7 mouse cellular contexts compared by ENCODE assay signal in genomic region chr1:161036411-161036841, GRCm38 (mm10). TPM values are rescaled to one million over a fixed set of nuclear protein-coding genes. Genes with fewer than 3 reads are reported as not detected.
DNase-seq lines count a peak whose midpoint lies in the region; ATAC-seq and TF ChIP-seq lines count a peak whose summit lies in the region.

No protein-coding gene starts in this region.

- H3K9ac ChIP-seq in lung, embryonic 14.5 days: peak overlapping the region; percentile 97
- H3K9ac ChIP-seq in forebrain, embryonic 14.5 days (ENCODE audit: low read length): peak overlapping the region; percentile 85
- peak overlapping the region; percentile 82 for H3K9ac ChIP-seq in stomach, embryonic 16.5 days (ENCODE audit: low read length)

- H3K27ac ChIP-seq in lung, embryonic 14.5 days (ENCODE audit: low read depth): peak overlapping the region; percentile 97
- peak overlapping the region; percentile 86 for H3K27ac ChIP-seq in bone marrow macrophage, adult 2 months (ENCODE audit: insufficient read depth, low read depth, low read length)
- H3K27ac ChIP-seq in forebrain, embryonic 14.5 days (ENCODE audit: low read depth, low read length): peak overlapping the region; percentile 89
- H3K27ac ChIP-seq in stomach, embryonic 16.5 days (ENCODE audit: low read length): peak overlapping the region; percentile 91

- H3K4me1 ChIP-seq in lung, embryonic 14.5 days (ENCODE audit: insufficient read depth): no peaks in the 10 kb centered on the region
- peaks cover 3% of the 10 kb centered on the region; the same call in 1 of the 2 replicates for H3K4me1 ChIP-seq in bone marrow macrophage, adult 2 months (ENCODE audit: control insufficient read depth, insufficient read depth, low read length)
- H3K4me1 ChIP-seq in forebrain, embryonic 14.5 days (ENCODE audit: control insufficient read depth, insufficient read depth, low read length): peaks cover 18% of the 10 kb centered on the region
- peaks cover 9% of the 10 kb centered on the region for H3K4me1 ChIP-seq in stomach, embryonic 16.5 days (ENCODE audit: control insufficient read depth, insufficient read depth, low read length)

- no peak for TF ChIP-seq CTCF in lung, embryonic 14.5 days (IDR thresholded peaks at IDR 0.05; ENCODE audit: low read depth)
- TF ChIP-seq CTCF in bone marrow macrophage, adult 2 months (IDR thresholded peaks at IDR 0.05; ENCODE audit: low read depth, low read length): no peak

- peak overlapping the region; percentile 81 for H3K4me3 ChIP-seq in lung, embryonic 14.5 days (ENCODE audit: low read depth, low read length)
- peak overlapping the region; percentile 89 for H3K4me3 ChIP-seq in bone marrow macrophage, adult 2 months (ENCODE audit: insufficient read depth, low read length)
- H3K4me3 ChIP-seq in forebrain, embryonic 14.5 days (ENCODE audit: low read depth, low read length): peak overlapping the region; percentile 62
- H3K4me3 ChIP-seq in stomach, embryonic 16.5 days (replicated peaks; ENCODE audit: low read length): peak overlapping the region; percentile 62

- no peak for TF ChIP-seq POLR2A in bone marrow macrophage, adult 2 months (IDR thresholded peaks at IDR 0.05; ENCODE audit: borderline replicate concordance, low read depth, low read length)

- H3K27me3 ChIP-seq in lung, embryonic 14.5 days (ENCODE audit: insufficient read depth, low read length): no peaks in the 10 kb centered on the region
- H3K27me3 ChIP-seq in forebrain, embryonic 14.5 days (replicated peaks; ENCODE audit: control insufficient read depth, insufficient read depth, low read length): no peaks in the 10 kb centered on the region
- H3K27me3 ChIP-seq in stomach, embryonic 16.5 days (ENCODE audit: control insufficient read depth, insufficient read depth, low read length): no peaks in the 10 kb centered on the region

- no peaks in the 10 kb centered on the region for H3K9me3 ChIP-seq in lung, embryonic 14.5 days (ENCODE audit: low read depth, low read length)
- H3K9me3 ChIP-seq in forebrain, embryonic 14.5 days (replicated peaks; ENCODE audit: control insufficient read depth, low read length): no peaks in the 10 kb centered on the region
- H3K9me3 ChIP-seq in stomach, embryonic 16.5 days (replicated peaks; ENCODE audit: control insufficient read depth, low read length): no peaks in the 10 kb centered on the region

- H3K36me3 ChIP-seq in lung, embryonic 14.5 days (ENCODE audit: insufficient read depth): peaks cover 60% of the 10 kb centered on the region
- H3K36me3 ChIP-seq in forebrain, embryonic 14.5 days (ENCODE audit: control insufficient read depth, insufficient read depth, low read length): peaks cover 65% of the 10 kb centered on the region
- H3K36me3 ChIP-seq in stomach, embryonic 16.5 days (ENCODE audit: control insufficient read depth, insufficient read depth, low read length): peaks cover 31% of the 10 kb centered on the region

- DNase-seq in lung, embryonic 14.5 days: peak; percentile 51
- no peak for DNase-seq in lung, postnatal 25 days (ENCODE audit: low spot score)
- peak; percentile 47 for DNase-seq in forebrain, embryonic 14.5 days (ENCODE audit: low spot score)
- DNase-seq in liver: peak; percentile 35

- ATAC-seq in lung, embryonic 14.5 days (ENCODE audit: insufficient read depth): no peak
- no peak for ATAC-seq in forebrain, embryonic 14.5 days
- no peak for ATAC-seq in stomach, embryonic 16.5 days (ENCODE audit: insufficient read depth, low FRiP score)
- no peak for ATAC-seq in megakaryocyte progenitor cell, adult 5-6 weeks (replicated peaks; ENCODE audit: poor library complexity)

- peak overlapping the region; percentile 85 for H3K4me2 ChIP-seq in lung, embryonic 14.5 days
- H3K4me2 ChIP-seq in forebrain, embryonic 14.5 days (ENCODE audit: low read length): peak overlapping the region; percentile 95
- H3K4me2 ChIP-seq in stomach, embryonic 16.5 days (ENCODE audit: low read depth, low read length): peak overlapping the region; percentile 72

- WGBS in lung, embryonic 14.5 days: under 1% methylated on average over 5 of the region's 5 CpGs
- 2% methylated on average over 5 of the region's 5 CpGs for WGBS in forebrain, embryonic 14.5 days
- under 1% methylated on average over 5 of the region's 5 CpGs for WGBS in stomach, embryonic 16.5 days

RNA-seq across cellular contexts. Expression of gene Zbtb37, which starts 1.8 kb away (rescaled TPM):
- polyA plus RNA-seq in lung, embryonic 14.5 days (2014; fragmentation: Nextera tagmentation; extraction: Ambion mirVana): 9.5 and 12.2 TPM in 2 replicates
- 8.2 and 8.3 TPM in 2 replicates for polyA plus RNA-seq in bone marrow macrophage, adult 2 months (2012; ENCODE audit: insufficient read depth, insufficient read length, missing spikeins)
- 10.5 and 17.8 TPM in 2 replicates for polyA plus RNA-seq in forebrain, embryonic 14.5 days (2014; fragmentation: Nextera tagmentation; extraction: Ambion mirVana)
- 4.0 and 7.4 TPM in 2 replicates for polyA plus RNA-seq in stomach, embryonic 16.5 days (2015; fragmentation: Nextera tagmentation; extraction: Ambion mirVana)
- 4.8 and 7.1 TPM in 2 replicates for total RNA-seq in megakaryocyte progenitor cell, adult 5-6 weeks (2015)
- total RNA-seq in megakaryocyte progenitor cell, adult 5-6 weeks (2017): 3.6 and 6.4 TPM in 2 replicates

RNA-seq across cellular contexts. Expression of gene Dars2, which starts 34.0 kb away (rescaled TPM):
- polyA plus RNA-seq in lung, embryonic 14.5 days (2014; fragmentation: Nextera tagmentation; extraction: Ambion mirVana): 37.0 and 42.4 TPM in 2 replicates
- 11.3 and 15.2 TPM in 2 replicates for polyA plus RNA-seq in bone marrow macrophage, adult 2 months (2012; ENCODE audit: insufficient read depth, insufficient read length, missing spikeins)
- polyA plus RNA-seq in forebrain, embryonic 14.5 days (2014; fragmentation: Nextera tagmentation; extraction: Ambion mirVana): 38.4 and 41.3 TPM in 2 replicates
- 31.1 and 34.0 TPM in 2 replicates for polyA plus RNA-seq in stomach, embryonic 16.5 days (2015; fragmentation: Nextera tagmentation; extraction: Ambion mirVana)
- total RNA-seq in megakaryocyte progenitor cell, adult 5-6 weeks (2015): 38.7 and 40.5 TPM in 2 replicates
- total RNA-seq in megakaryocyte progenitor cell, adult 5-6 weeks (2017): 35.8 and 43.6 TPM in 2 replicates

RNA-seq across cellular contexts. Expression of gene Cenpl, which starts 34.1 kb away (rescaled TPM):
- polyA plus RNA-seq in lung, embryonic 14.5 days (2014; fragmentation: Nextera tagmentation; extraction: Ambion mirVana): 35.9 and 38.0 TPM in 2 replicates
- 21.5 and 22.1 TPM in 2 replicates for polyA plus RNA-seq in bone marrow macrophage, adult 2 months (2012; ENCODE audit: insufficient read depth, insufficient read length, missing spikeins)
- polyA plus RNA-seq in forebrain, embryonic 14.5 days (2014; fragmentation: Nextera tagmentation; extraction: Ambion mirVana): 22.7 and 27.5 TPM in 2 replicates
- 22.6 and 26.3 TPM in 2 replicates for polyA plus RNA-seq in stomach, embryonic 16.5 days (2015; fragmentation: Nextera tagmentation; extraction: Ambion mirVana)
- 38.1 and 41.3 TPM in 2 replicates for total RNA-seq in megakaryocyte progenitor cell, adult 5-6 weeks (2015)
- 7.3 and 8.3 TPM in 2 replicates for total RNA-seq in megakaryocyte progenitor cell, adult 5-6 weeks (2017)

RNA-seq across cellular contexts. Expression of gene Serpinc1, which starts 58.0 kb away (rescaled TPM):
- 1.3 and 1.6 TPM in 2 replicates for polyA plus RNA-seq in lung, embryonic 14.5 days (2014; fragmentation: Nextera tagmentation; extraction: Ambion mirVana)
- 0.92 and 1.0 TPM in 2 replicates for polyA plus RNA-seq in bone marrow macrophage, adult 2 months (2012; ENCODE audit: insufficient read depth, insufficient read length, missing spikeins)
- polyA plus RNA-seq in forebrain, embryonic 14.5 days (2014; fragmentation: Nextera tagmentation; extraction: Ambion mirVana): 1.1 and 1.9 TPM in 2 replicates
- 34.1 and 40.6 TPM in 2 replicates for polyA plus RNA-seq in stomach, embryonic 16.5 days (2015; fragmentation: Nextera tagmentation; extraction: Ambion mirVana)
- total RNA-seq in megakaryocyte progenitor cell, adult 5-6 weeks (2015): 0.20 and 0.27 TPM in 2 replicates
- total RNA-seq in megakaryocyte progenitor cell, adult 5-6 weeks (2017): 0.04 and 0.17 TPM in 2 replicates
